Mouse (Mus musculus) E14TG2a.4 (cell line): Measurements from ENCODE around the gene Slc16a6.

ENCODE experiments used
- CTCF ChIP-seq: conservative IDR thresholded peaks from 2 replicates; pipeline ENCODE4 v1.5.1; 2014; ENCODE audit warnings: low read length
- NANOG ChIP-seq: IDR thresholded peaks from 2 replicates; pipeline ENCODE4 v1.6.1; 2014; ENCODE audit warnings: borderline replicate concordance, low read length, mixed read lengths
- POU5F1 ChIP-seq: IDR thresholded peaks from 2 replicates; pipeline ENCODE4 v1.6.1; 2014; ENCODE audit warnings: low read length, borderline replicate concordance

- peak; percentile 54; the same call in 1 of the 2 replicates for TF ChIP-seq CTCF
- TF ChIP-seq NANOG, result no peak
- TF ChIP-seq POU5F1, result no peak
Measured at GRCm38 (mm10) chr11:109444600-109444999, 28.8 kb downstream of the Slc16a6 start.
